8 mouse cellular contexts compared by ENCODE assay signal in genomic region chr4:150138084-150138543, GRCm38 (mm10). TPM values are rescaled to one million over a fixed set of nuclear protein-coding genes. Genes with fewer than 3 reads are reported as not detected.
DNase-seq lines count a peak whose midpoint lies in the region; ATAC-seq and TF ChIP-seq lines count a peak whose summit lies in the region.

No protein-coding gene starts in this region.

- peak overlapping the region; percentile 51 for H3K4me2 ChIP-seq in limb, embryonic 12.5 days
- peak overlapping the region; percentile 43 for H3K4me2 ChIP-seq in midbrain, embryonic 12.5 days (replicated peaks)

- whole genome bisulfite sequencing in limb, embryonic 12.5 days, result 21% methylated on average over 9 of the region's 9 CpGs
- 35% methylated on average over 9 of the region's 9 CpGs for WGBS in midbrain, embryonic 12.5 days
- 17% methylated on average over 9 of the region's 9 CpGs for WGBS in small intestine, adult 2 months

- intact Hi-C loops in gastrocnemius, postnatal 14 days (cut with DNase I; ENCODE audit: low total_unique reads), result no loop called here

- TF ChIP-seq POLR2A in small intestine, adult 2 months (IDR thresholded peaks at IDR 0.05; ENCODE audit: low read depth, low read length), result no peak

- peaks cover 12% of the 10 kb centered on the region; the same call in 1 of the 2 replicates for H3K4me1 ChIP-seq in limb, embryonic 12.5 days (replicated peaks)
- H3K4me1 ChIP-seq in midbrain, embryonic 12.5 days, result peaks cover 14% of the 10 kb centered on the region
- H3K4me1 ChIP-seq in small intestine, adult 2 months (ENCODE audit: control insufficient read depth, insufficient read depth, insufficient read length, low read length), result peaks cover 11% of the 10 kb centered on the region

- 0 out of 2 replicates have a peak overlapping the region, but pooled peaks have one; percentile 35 for H3K9ac ChIP-seq in limb, embryonic 12.5 days (replicated peaks)
- no peak overlapping the region for H3K9ac ChIP-seq in midbrain, embryonic 12.5 days (replicated peaks)

- no peaks in the 10 kb centered on the region for H3K9me3 ChIP-seq in limb, embryonic 12.5 days
- H3K9me3 ChIP-seq in midbrain, embryonic 12.5 days, result no peaks in the 10 kb centered on the region

- H3K4me3 ChIP-seq in limb, embryonic 12.5 days (replicated peaks), result peak overlapping the region; percentile 19; the same call in 1 of the 2 replicates
- peak overlapping the region; percentile 21 for H3K4me3 ChIP-seq in midbrain, embryonic 12.5 days
- H3K4me3 ChIP-seq in small intestine, adult 2 months (ENCODE audit: low read depth, low read length), result peak overlapping the region; percentile 6; the same call in 1 of the 2 replicates

- H3K27me3 ChIP-seq in limb, embryonic 12.5 days, result no peaks in the 10 kb centered on the region; the same call in 1 of the 2 replicates
- H3K27me3 ChIP-seq in midbrain, embryonic 12.5 days, result peaks cover 26% of the 10 kb centered on the region; the same call in 1 of the 2 replicates
- no peaks in the 10 kb centered on the region for H3K27me3 ChIP-seq in small intestine, adult 2 months (ENCODE audit: control insufficient read depth, insufficient read depth, low read length)

- H3K27ac ChIP-seq in limb, embryonic 12.5 days, result no peak overlapping the region
- H3K27ac ChIP-seq in midbrain, embryonic 12.5 days (replicated peaks), result no peak overlapping the region
- no peak overlapping the region for H3K27ac ChIP-seq in small intestine, adult 2 months (ENCODE audit: insufficient read depth, low read depth, low read length)

- no peaks in the 10 kb centered on the region for H3K36me3 ChIP-seq in limb, embryonic 12.5 days
- H3K36me3 ChIP-seq in midbrain, embryonic 12.5 days, result no peaks in the 10 kb centered on the region
- peaks cover 26% of the 10 kb centered on the region for H3K36me3 ChIP-seq in small intestine, adult 2 months (ENCODE audit: control insufficient read depth, insufficient read depth, low read length)

- peak; percentile 25 for DNase-seq in urinary bladder, postnatal 25 days (ENCODE audit: low spot score)
- no peak for DNase-seq in urinary bladder, postnatal 10 days (ENCODE audit: low spot score)
- DNase-seq in gastrocnemius, postnatal 14 days, result peak; percentile 63
- DNase-seq in kidney, adult 11 months, result peak; percentile 63

- no peak for TF ChIP-seq CTCF in small intestine, adult 2 months (IDR thresholded peaks at IDR 0.05; ENCODE audit: extremely low read depth, insufficient read length, insufficient replicate concordance, low read depth, low read length)

- ATAC-seq in common myeloid progenitor, adult 5-6 weeks (replicated peaks; ENCODE audit: low read depth, poor library complexity, severe bottlenecking), result peak; percentile 84
- ATAC-seq in limb, embryonic 12.5 days (ENCODE audit: insufficient number of reproducible peaks, insufficient read depth, low FRiP score, low TSS enrichment, low read depth), result peak; percentile 70; the same call in 1 of the 2 replicates
- ATAC-seq in midbrain, embryonic 12.5 days (ENCODE audit: low FRiP score, low read depth), result peak; percentile 73

RNA-seq across cellular contexts. Expression of gene Slc2a7, which starts 10.7 kb away (rescaled TPM):
- not detected in 2 replicates for total RNA-seq in common myeloid progenitor, adult 5-6 weeks (2017)
- total RNA-seq in gastrocnemius, postnatal 14 days (2021), result not detected
- polyA plus RNA-seq in limb, embryonic 12.5 days (2016; fragmentation: Nextera tagmentation; extraction: Ambion mirVana), result not detected in 2 replicates
- polyA plus RNA-seq in midbrain, embryonic 12.5 days (2016; fragmentation: Nextera tagmentation; extraction: Ambion mirVana), result not detected in 2 replicates
- 47.2 and 68.9 TPM in 2 replicates for polyA plus RNA-seq in small intestine, adult 2 months (2012; rRNA removed)

RNA-seq across cellular contexts. Expression of gene Slc2a5, which starts 19.0 kb away (rescaled TPM):
- not detected in 2 replicates for total RNA-seq in common myeloid progenitor, adult 5-6 weeks (2017)
- under 1 TPM; 0.49 to 0.58 TPM for total RNA-seq in gastrocnemius, postnatal 14 days (2021)
- polyA plus RNA-seq in limb, embryonic 12.5 days (2016; fragmentation: Nextera tagmentation; extraction: Ambion mirVana), result 1.6 and 1.9 TPM in 2 replicates
- 1.4 and 1.8 TPM in 2 replicates for polyA plus RNA-seq in midbrain, embryonic 12.5 days (2016; fragmentation: Nextera tagmentation; extraction: Ambion mirVana)
- polyA plus RNA-seq in small intestine, adult 2 months (2012; rRNA removed), result 165 and 177 TPM in 2 replicates

RNA-seq across cellular contexts. Expression of gene Gpr157, which starts 50.9 kb away (rescaled TPM):
- 1.7 and 2.0 TPM in 2 replicates for total RNA-seq in common myeloid progenitor, adult 5-6 weeks (2017)
- total RNA-seq in gastrocnemius, postnatal 14 days (2021), result 10 to 100 TPM; 19.3 to 20.2 TPM
- polyA plus RNA-seq in limb, embryonic 12.5 days (2016; fragmentation: Nextera tagmentation; extraction: Ambion mirVana), result 0.79 and 1.0 TPM in 2 replicates
- 0.43 and 0.58 TPM in 2 replicates for polyA plus RNA-seq in midbrain, embryonic 12.5 days (2016; fragmentation: Nextera tagmentation; extraction: Ambion mirVana)
- 2.6 and 3.5 TPM in 2 replicates for polyA plus RNA-seq in small intestine, adult 2 months (2012; rRNA removed)

Comparison
In these comparisons a context has a peak if more than half of its experiments do, and no peak if none do; other contexts are left out.
1. RNA of gene Slc2a7, which starts 10.7 kb away (polyA plus RNA-seq): 47.2 to 68.9 TPM in small intestine, adult 2 months; not detected in limb, embryonic 12.5 days and not detected in midbrain, embryonic 12.5 days; every median in the first group is over 10 times any median in the second.
2. RNA of gene Slc2a5, which starts 19.0 kb away (polyA plus RNA-seq): 165 to 177 TPM in small intestine, adult 2 months; 1.6 to 1.9 TPM in limb, embryonic 12.5 days and 1.4 to 1.8 TPM in midbrain, embryonic 12.5 days; every median in the first group is over 10 times any median in the second.
3. Peak in every context shown above with its lines, with median percentiles within 50 percentile points of each other: ATAC-seq and H3K4me3 ChIP-seq.